In the genomic region with DNA sequence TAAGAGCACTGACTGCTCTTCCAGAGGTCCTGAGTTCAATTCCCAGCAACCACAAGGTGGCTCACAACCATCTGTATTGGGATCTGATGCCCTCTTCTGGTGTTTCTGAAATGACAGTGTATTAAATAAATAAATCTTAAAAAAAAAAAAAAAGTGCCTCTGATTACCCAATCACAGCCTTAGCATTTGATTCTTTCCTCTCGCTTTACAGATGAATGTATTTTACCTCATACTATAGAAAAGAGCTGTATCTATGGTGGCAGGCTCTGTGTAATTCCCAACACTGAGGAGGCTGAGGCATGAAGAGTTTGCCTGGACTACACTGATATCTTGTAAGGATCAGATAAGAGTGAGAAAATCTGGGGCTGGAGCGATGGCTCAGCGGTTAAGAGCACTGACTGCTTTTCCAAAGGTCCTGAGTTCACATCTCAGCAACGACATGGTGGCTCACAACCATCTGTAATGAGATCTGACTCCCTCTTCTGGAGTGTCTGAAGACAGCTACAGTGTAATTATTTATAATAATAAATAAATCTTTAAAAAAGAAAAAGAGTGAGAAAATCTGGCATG, we compare ENCODE assay signal across 8 mouse cellular contexts. TPM values are rescaled to one million over a fixed set of nuclear protein-coding genes. Genes with fewer than 3 reads are reported as not detected.
DNase-seq lines count a peak whose midpoint lies in the region; ATAC-seq and TF ChIP-seq lines count a peak whose summit lies in the region.
"Not testable (repeated sequence)": the region's sequence is repeated elsewhere in the genome, so short reads cannot be mapped to it uniquely, and the experiment has no call there.
"Had no signal": no experiment of that assay in that cellular context is flagged by ENCODE, and none has a peak within 500 bp of the region (broad histone marks: within the 10 kb centered on the region; RNA-seq: fewer than 3 reads in every experiment).

No protein-coding gene starts in this region.

- H3K27me3 ChIP-seq in forebrain, postnatal 0 days (ENCODE audit: insufficient read depth, low read length); hindbrain, embryonic 15.5 days; limb, embryonic 10.5 days (ENCODE audit: low read depth, poor library complexity, severe bottlenecking); lung, postnatal 0 days (replicated peaks; ENCODE audit: insufficient read depth, low read length); neural tube, embryonic 13.5 days: not testable (repeated sequence)

- peak; percentile 76 for DNase-seq in Muller cell, postnatal 12 days (ENCODE audit: inconsistent ontology term)
- DNase-seq in embryo, embryonic 10.5 days (ENCODE audit: low spot score) = peak; percentile 42
- peak; percentile 53 for DNase-seq in forebrain, postnatal 0 days
- DNase-seq in limb, embryonic 10.5 days (ENCODE audit: low spot score) = not testable (repeated sequence)
- DNase-seq in lung, postnatal 0 days (ENCODE audit: low spot score) = peak; percentile 74

- 18% methylated on average over 4 of the region's 4 CpGs for WGBS in forebrain, postnatal 0 days
- 16% methylated on average over 4 of the region's 4 CpGs for WGBS in hindbrain, embryonic 15.5 days
- 32% methylated on average over 4 of the region's 4 CpGs for WGBS in limb, embryonic 10.5 days
- WGBS in lung, postnatal 0 days = 5% methylated on average over 4 of the region's 4 CpGs
- WGBS in neural tube, embryonic 13.5 days = 29% methylated on average over 4 of the region's 4 CpGs

- peak; percentile 50; the same call in 1 of the 2 replicates for TF ChIP-seq CTCF in forebrain, postnatal 0 days (IDR thresholded peaks at IDR 0.05; ENCODE audit: low read depth)
- TF ChIP-seq CTCF in lung, postnatal 0 days (IDR thresholded peaks at IDR 0.05) = peak; percentile 52; the same call in 1 of the 2 replicates

- H3K36me3 ChIP-seq in forebrain, postnatal 0 days (ENCODE audit: insufficient read depth); hindbrain, embryonic 15.5 days; lung, postnatal 0 days (ENCODE audit: insufficient read depth, low read length); neural tube, embryonic 13.5 days: not testable (repeated sequence)
- H3K36me3 ChIP-seq in limb, embryonic 10.5 days = peaks cover 12% of the 10 kb centered on the region

- ATAC-seq in forebrain, postnatal 0 days = peak; percentile 67
- peak; percentile 63; the same call in 1 of the 2 replicates for ATAC-seq in hindbrain, embryonic 15.5 days (ENCODE audit: low FRiP score, low read depth)
- peak; percentile 32 for ATAC-seq in lung, postnatal 0 days
- peak; percentile 62 for ATAC-seq in neural tube, embryonic 13.5 days (ENCODE audit: low read depth)

- peak overlapping the region; percentile 65 for H3K9ac ChIP-seq in forebrain, postnatal 0 days
- peak overlapping the region; percentile 36 for H3K9ac ChIP-seq in hindbrain, embryonic 15.5 days
- H3K9ac ChIP-seq in lung, postnatal 0 days (replicated peaks; ENCODE audit: low read depth) = not testable (repeated sequence)
- H3K9ac ChIP-seq in neural tube, embryonic 13.5 days = peak overlapping the region; percentile 76

- H3K27ac ChIP-seq in forebrain, postnatal 0 days (ENCODE audit: low read depth, low read length) = peak overlapping the region; percentile 91
- H3K27ac ChIP-seq in hindbrain, embryonic 15.5 days (replicated peaks) = peak overlapping the region; percentile 77
- H3K27ac ChIP-seq in limb, embryonic 10.5 days = peak overlapping the region; percentile 86
- peak overlapping the region; percentile 82 for H3K27ac ChIP-seq in lung, postnatal 0 days (ENCODE audit: low read length)
- peak overlapping the region; percentile 93 for H3K27ac ChIP-seq in neural tube, embryonic 13.5 days (replicated peaks)

- H3K9me3 ChIP-seq in forebrain, postnatal 0 days (ENCODE audit: low read length); hindbrain, embryonic 15.5 days; limb, embryonic 10.5 days (replicated peaks); lung, postnatal 0 days (ENCODE audit: low read length); neural tube, embryonic 13.5 days: not testable (repeated sequence)

- not testable (repeated sequence) for H3K4me1 ChIP-seq in forebrain, postnatal 0 days (ENCODE audit: insufficient read depth); limb, embryonic 10.5 days; lung, postnatal 0 days (ENCODE audit: insufficient read depth, low read depth, low read length); neural tube, embryonic 13.5 days (replicated peaks)
- peaks cover 10% of the 10 kb centered on the region for H3K4me1 ChIP-seq in hindbrain, embryonic 15.5 days (replicated peaks)

- H3K4me3 ChIP-seq in forebrain, postnatal 0 days (ENCODE audit: low read depth, low read length) = peak overlapping the region; percentile 64
- peak overlapping the region; percentile 53 for H3K4me3 ChIP-seq in hindbrain, embryonic 15.5 days
- peak overlapping the region; percentile 61 for H3K4me3 ChIP-seq in limb, embryonic 10.5 days
- H3K4me3 ChIP-seq in lung, postnatal 0 days (ENCODE audit: low read depth, low read length) = peak overlapping the region; percentile 59
- H3K4me3 ChIP-seq in neural tube, embryonic 13.5 days = peak overlapping the region; percentile 58

- TF ChIP-seq EP300 in lung, postnatal 0 days (IDR thresholded peaks at IDR 0.05) = peak; percentile 6; the same call in 1 of the 2 replicates

- peak overlapping the region; percentile 85 for H3K4me2 ChIP-seq in forebrain, postnatal 0 days (ENCODE audit: low read depth)
- peak overlapping the region; percentile 71 for H3K4me2 ChIP-seq in hindbrain, embryonic 15.5 days
- H3K4me2 ChIP-seq in lung, postnatal 0 days (replicated peaks; ENCODE audit: low read depth, low read length) = peak overlapping the region; percentile 80
- H3K4me2 ChIP-seq in neural tube, embryonic 13.5 days = peak overlapping the region; percentile 76

RNA-seq across cellular contexts. Expression of gene Ddb2, which starts 0.8 kb away (rescaled TPM):
- total RNA-seq in forebrain, postnatal 0 days (2014; rRNA removed) = 11.2 and 12.9 TPM in 2 replicates
- polyA plus RNA-seq in forebrain, postnatal 0 days (2015; fragmentation: Nextera tagmentation; extraction: Ambion mirVana) = 10.0 and 10.2 TPM in 2 replicates
- 16.3 and 16.6 TPM in 2 replicates for polyA plus RNA-seq in hindbrain, embryonic 15.5 days (2015; fragmentation: Nextera tagmentation; extraction: Ambion mirVana)
- polyA plus RNA-seq in limb, embryonic 10.5 days (2016; fragmentation: Nextera tagmentation; extraction: Ambion mirVana) = 10.4 and 12.7 TPM in 2 replicates
- 13.6 and 14.1 TPM in 2 replicates for polyA plus RNA-seq in lung, postnatal 0 days (2015; fragmentation: Nextera tagmentation; extraction: Ambion mirVana)
- polyA plus RNA-seq in neural tube, embryonic 13.5 days (2015; fragmentation: Nextera tagmentation; extraction: Ambion mirVana) = 11.7 and 14.1 TPM in 2 replicates

RNA-seq across cellular contexts. Expression of gene Pacsin3, which starts 18.2 kb away (rescaled TPM):
- 20.5 and 21.6 TPM in 2 replicates for total RNA-seq in forebrain, postnatal 0 days (2014; rRNA removed)
- 18.6 and 22.8 TPM in 2 replicates for polyA plus RNA-seq in forebrain, postnatal 0 days (2015; fragmentation: Nextera tagmentation; extraction: Ambion mirVana)
- 17.0 and 17.7 TPM in 2 replicates for polyA plus RNA-seq in hindbrain, embryonic 15.5 days (2015; fragmentation: Nextera tagmentation; extraction: Ambion mirVana)
- polyA plus RNA-seq in limb, embryonic 10.5 days (2016; fragmentation: Nextera tagmentation; extraction: Ambion mirVana) = 23.6 and 37.0 TPM in 2 replicates
- polyA plus RNA-seq in lung, postnatal 0 days (2015; fragmentation: Nextera tagmentation; extraction: Ambion mirVana) = 31.5 and 34.6 TPM in 2 replicates
- polyA plus RNA-seq in neural tube, embryonic 13.5 days (2015; fragmentation: Nextera tagmentation; extraction: Ambion mirVana) = 14.8 and 15.3 TPM in 2 replicates
- total RNA-seq: neutrophil, adult 5-6 weeks had no signal

RNA-seq across cellular contexts. Expression of gene Arfgap2, which starts 27.2 kb away (rescaled TPM):
- 44.0 and 59.9 TPM in 2 replicates for total RNA-seq in forebrain, postnatal 0 days (2014; rRNA removed)
- 49.0 and 52.8 TPM in 2 replicates for polyA plus RNA-seq in forebrain, postnatal 0 days (2015; fragmentation: Nextera tagmentation; extraction: Ambion mirVana)
- 65.1 and 65.3 TPM in 2 replicates for polyA plus RNA-seq in hindbrain, embryonic 15.5 days (2015; fragmentation: Nextera tagmentation; extraction: Ambion mirVana)
- 101 and 113 TPM in 2 replicates for polyA plus RNA-seq in limb, embryonic 10.5 days (2016; fragmentation: Nextera tagmentation; extraction: Ambion mirVana)
- 57.4 and 64.0 TPM in 2 replicates for polyA plus RNA-seq in lung, postnatal 0 days (2015; fragmentation: Nextera tagmentation; extraction: Ambion mirVana)
- polyA plus RNA-seq in neural tube, embryonic 13.5 days (2015; fragmentation: Nextera tagmentation; extraction: Ambion mirVana) = 64.5 and 67.0 TPM in 2 replicates

RNA-seq across cellular contexts. Expression of gene Acp2, which starts 34.9 kb away (rescaled TPM):
- total RNA-seq in forebrain, postnatal 0 days (2014; rRNA removed) = 32.9 and 39.4 TPM in 2 replicates
- 24.4 and 32.2 TPM in 2 replicates for polyA plus RNA-seq in forebrain, postnatal 0 days (2015; fragmentation: Nextera tagmentation; extraction: Ambion mirVana)
- 36.2 and 37.2 TPM in 2 replicates for polyA plus RNA-seq in hindbrain, embryonic 15.5 days (2015; fragmentation: Nextera tagmentation; extraction: Ambion mirVana)
- polyA plus RNA-seq in limb, embryonic 10.5 days (2016; fragmentation: Nextera tagmentation; extraction: Ambion mirVana) = 23.8 and 27.3 TPM in 2 replicates
- polyA plus RNA-seq in lung, postnatal 0 days (2015; fragmentation: Nextera tagmentation; extraction: Ambion mirVana) = 21.7 and 22.1 TPM in 2 replicates
- 37.2 and 43.3 TPM in 2 replicates for polyA plus RNA-seq in neural tube, embryonic 13.5 days (2015; fragmentation: Nextera tagmentation; extraction: Ambion mirVana)

RNA-seq across cellular contexts. Expression of gene Nr1h3, which starts 35.0 kb away (rescaled TPM):
- total RNA-seq in forebrain, postnatal 0 days (2014; rRNA removed) = 1.5 and 3.4 TPM in 2 replicates
- polyA plus RNA-seq in forebrain, postnatal 0 days (2015; fragmentation: Nextera tagmentation; extraction: Ambion mirVana) = 1.6 and 1.8 TPM in 2 replicates
- polyA plus RNA-seq in hindbrain, embryonic 15.5 days (2015; fragmentation: Nextera tagmentation; extraction: Ambion mirVana) = 2.5 and 2.6 TPM in 2 replicates
- polyA plus RNA-seq in limb, embryonic 10.5 days (2016; fragmentation: Nextera tagmentation; extraction: Ambion mirVana) = 1.5 and 1.7 TPM in 2 replicates
- 31.0 and 34.4 TPM in 2 replicates for polyA plus RNA-seq in lung, postnatal 0 days (2015; fragmentation: Nextera tagmentation; extraction: Ambion mirVana)
- polyA plus RNA-seq in neural tube, embryonic 13.5 days (2015; fragmentation: Nextera tagmentation; extraction: Ambion mirVana) = 1.1 and 1.5 TPM in 2 replicates
